Mouse (Mus musculus) ES-Bruce4 (cell line): ENCODE results near the gene Cox5a.

Experiments used
- CTCF ChIP-seq: IDR thresholded peaks from one replicate; pipeline ENCODE4 v1.8.1; 2011; ENCODE audit warnings: low read depth, low read length
- EP300 ChIP-seq: IDR thresholded peaks from 2 replicates; pipeline ENCODE4 v1.6.1; 2011; ENCODE audit warnings: low read depth, low read length; ENCODE audit not compliant: insufficient read depth
- POLR2A ChIP-seq: IDR thresholded peaks from one replicate; pipeline ENCODE4 v1.8.1; 2011; ENCODE audit warnings: low read length; ENCODE audit not compliant: insufficient read depth

DNA sequence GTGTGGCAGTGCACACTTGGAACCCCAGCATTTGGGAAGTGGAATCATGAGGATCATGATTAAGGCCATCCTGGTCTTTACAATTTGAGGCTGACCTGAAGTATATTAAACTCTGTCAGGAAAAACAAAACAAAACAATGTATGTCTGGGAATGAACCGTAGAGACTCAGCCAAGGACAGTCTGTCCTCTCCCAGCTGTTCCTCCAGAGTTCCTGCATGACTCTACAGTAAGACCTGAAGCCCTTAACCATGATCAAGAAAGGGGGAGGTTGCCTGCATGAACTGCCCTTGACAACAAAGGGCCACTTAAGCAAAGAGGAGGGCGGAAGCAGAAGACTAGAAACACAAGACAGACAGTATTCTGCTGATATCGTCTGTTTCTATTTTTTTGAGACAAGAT is 54.5 kb downstream of the Cox5a start:
- TF ChIP-seq CTCF (no peak), POLR2A (no peak), EP300 (no peak)
